Mouse (Mus musculus) urinary bladder, adult 2 months (tissue): ENCODE results near the gene Rnf40. TPM values are rescaled to one million over a fixed set of nuclear protein-coding genes. Genes with fewer than 3 reads are reported as not detected.
"Not testable (repeated sequence)": the region's sequence is repeated elsewhere in the genome, so short reads cannot be mapped to it uniquely, and the experiment has no call there.

Experiments used
- DNase-seq: peaks from one replicate; pipeline ENCODE4 v3.0.0; 2022; ENCODE audit warnings: low spot score
- polyA plus RNA-seq: library from polyadenylated mRNA; depleted of rRNA; stranded (reverse); fragments of >200 nt; gene quantifications from 2 replicates; pipeline ENCODE4 v1.2.3, GENCODE M21; 2012

The Rnf40 gene
- polyA plus RNA-seq, 1 experiment: 39.7 TPM

DNA sequence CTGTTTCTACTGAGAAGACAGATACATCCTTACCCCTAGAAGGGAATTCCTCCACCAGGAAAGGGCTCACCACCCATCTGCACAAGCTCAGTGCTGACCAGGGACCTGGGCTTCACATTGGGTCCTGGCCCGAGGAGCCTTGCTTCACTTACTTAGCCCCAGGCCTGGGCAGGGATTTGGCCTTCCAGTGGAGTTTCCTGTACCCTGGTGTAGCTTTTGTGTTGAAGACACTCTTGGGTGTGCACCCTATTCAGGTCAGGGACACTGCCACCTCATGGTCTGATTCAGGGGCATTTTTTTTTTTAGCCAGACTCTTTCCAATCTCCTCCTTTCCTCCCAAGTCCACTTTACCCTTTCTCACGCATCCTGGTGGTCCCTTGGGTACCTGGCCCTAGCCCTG, 14.3 kb downstream of the Rnf40 start:
- no peak for DNase-seq

DNA sequence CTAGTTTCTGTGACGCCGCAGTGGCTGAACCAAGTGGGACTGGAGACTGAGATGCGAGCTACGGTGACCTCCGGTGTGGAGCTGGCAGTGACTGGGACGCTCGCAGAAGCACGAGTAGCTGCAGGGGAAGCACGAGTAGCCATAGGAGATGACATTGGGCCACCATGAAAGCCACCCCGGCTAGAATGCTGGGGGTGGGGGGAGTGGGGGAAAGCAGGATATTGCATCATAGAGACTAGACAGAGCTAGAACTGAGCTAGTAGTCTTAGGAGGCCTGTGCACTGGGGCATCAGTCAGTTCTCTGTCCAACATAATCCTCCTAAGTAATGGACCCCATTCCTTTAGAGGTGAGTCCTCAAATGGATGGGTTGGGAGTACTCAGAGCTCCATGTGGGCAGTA, 15.7 kb downstream of the Rnf40 start:
- DNase-seq: no peak

DNA sequence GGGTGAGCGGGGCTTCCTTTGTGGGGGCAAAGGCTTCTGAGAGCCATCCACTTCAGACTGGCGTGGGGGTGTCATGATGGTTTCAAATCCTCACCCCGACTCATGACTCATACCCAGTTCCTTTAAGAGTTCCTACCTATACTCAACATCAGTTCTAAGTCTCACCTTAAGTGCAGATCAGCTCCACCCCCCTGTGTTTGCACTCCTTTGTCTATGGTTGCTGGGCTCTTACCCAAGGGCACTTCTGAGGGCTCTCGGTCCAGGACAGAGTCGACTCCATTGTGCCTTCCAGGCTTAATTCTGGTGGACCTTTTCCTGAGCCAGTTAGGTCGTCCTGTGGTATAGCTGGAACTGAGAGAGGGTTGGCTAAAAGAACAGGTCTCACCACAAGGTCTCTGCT, 18.6 kb downstream of the Rnf40 start:
- no peak for DNase-seq

- no peak for DNase-seq
Measured at GRCm38 (mm10) chr7:127611011-127611410, 22.4 kb downstream of the Rnf40 start.

GRCm38 (mm10) chr7:127611561-127611960, 23.0 kb downstream of the Rnf40 start:
- no peak for DNase-seq

GRCm38 (mm10) chr7:127613501-127613900, 24.9 kb downstream of the Rnf40 start:
- no peak for DNase-seq

GRCm38 (mm10) chr7:127614091-127614490, 25.5 kb downstream of the Rnf40 start:
- DNase-seq: no peak

DNA sequence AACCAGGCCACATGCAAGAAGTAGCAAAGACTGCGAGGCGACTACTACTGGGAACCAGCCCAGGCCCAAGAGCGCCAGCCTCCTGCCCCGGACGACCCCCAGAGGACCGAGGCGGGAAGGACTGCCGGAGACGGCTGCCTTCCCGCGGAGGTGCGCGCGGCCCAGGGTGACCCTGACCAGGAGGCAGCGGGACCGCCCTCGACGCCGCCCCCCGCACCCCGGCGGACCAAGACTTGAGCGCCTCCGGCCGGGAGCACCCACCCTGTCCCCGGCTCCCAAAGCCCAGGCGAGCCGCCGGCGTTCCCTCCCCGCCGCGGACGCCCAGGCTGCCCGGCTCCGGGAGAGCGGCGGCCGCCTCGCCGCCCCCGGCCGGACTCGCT, 25.9 kb downstream of the Rnf40 start:
- peak; percentile 46 for DNase-seq

GRCm38 (mm10) chr7:127614891-127615843, 26.6 kb downstream of the Rnf40 start, which contains the start of gene Zfp629:
Zfp629 (minus strand) TSS chr7:127615797.
- peak; percentile 59 for DNase-seq

- DNase-seq: no peak
Measured at GRCm38 (mm10) chr7:127616336-127616735, 27.8 kb downstream of the Rnf40 start.

DNA sequence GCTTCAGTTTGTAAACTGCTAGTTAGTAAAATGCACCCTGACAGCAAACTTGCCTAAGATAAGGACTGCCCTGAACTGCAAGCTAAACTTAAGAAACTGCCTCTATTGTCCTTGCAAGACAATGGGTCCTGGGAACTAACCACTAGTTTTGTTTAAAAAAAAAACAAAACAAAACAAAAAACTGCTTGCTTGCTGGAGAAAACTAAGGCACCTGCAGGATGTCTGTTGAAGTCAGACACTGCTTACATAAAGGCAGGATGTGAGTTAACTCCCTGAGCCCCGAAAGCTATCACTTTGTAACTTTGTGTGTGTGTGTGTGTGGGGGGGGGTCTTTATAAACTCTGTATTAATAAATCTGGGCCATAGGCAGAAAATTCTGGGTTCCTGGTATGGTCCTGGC, 28.3 kb downstream of the Rnf40 start:
- DNase-seq: no peak

GRCm38 (mm10) chr7:127617962-127618361, 29.4 kb downstream of the Rnf40 start:
- no peak for DNase-seq

DNA sequence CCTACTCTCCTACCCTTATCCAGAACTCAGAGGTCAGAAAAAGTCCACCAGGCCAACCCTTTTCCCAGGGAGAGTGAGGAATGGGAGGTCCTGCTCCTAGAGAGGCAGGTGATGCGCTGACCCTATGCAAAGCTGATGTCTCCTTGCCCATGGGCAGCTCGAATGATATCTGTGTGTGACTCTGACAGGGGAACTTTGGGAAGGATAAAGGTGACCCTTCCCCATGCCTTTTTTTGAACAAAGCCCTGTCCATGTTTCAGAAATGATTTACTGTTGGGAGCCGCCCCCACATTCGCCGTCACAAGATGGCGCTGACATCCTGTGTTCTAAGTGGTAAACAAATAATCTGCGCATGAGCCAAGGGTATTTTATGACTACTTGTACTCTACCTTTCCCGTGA, 29.8 kb downstream of the Rnf40 start:
- DNase-seq: not testable (repeated sequence)

DNA sequence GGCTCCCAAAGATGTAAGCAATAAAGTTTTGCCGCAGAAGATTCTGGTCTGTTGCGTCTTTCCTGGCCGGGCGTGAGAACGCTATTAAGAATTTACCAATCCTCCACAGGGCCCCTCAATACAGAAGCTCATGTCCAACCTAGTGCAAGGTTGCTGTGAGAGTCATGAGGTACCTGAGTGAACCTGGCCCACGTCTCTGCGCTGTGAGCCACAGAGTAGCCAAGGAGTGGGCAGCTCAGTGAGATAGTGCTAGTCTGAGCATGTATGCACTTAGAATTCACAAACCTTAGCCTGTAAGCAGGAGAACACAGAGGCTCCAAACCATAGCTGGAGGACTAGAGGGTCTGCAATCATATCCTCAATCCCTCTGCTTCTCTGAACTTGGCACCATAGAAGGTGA, 37.5 kb downstream of the Rnf40 start:
- no peak for DNase-seq

DNA sequence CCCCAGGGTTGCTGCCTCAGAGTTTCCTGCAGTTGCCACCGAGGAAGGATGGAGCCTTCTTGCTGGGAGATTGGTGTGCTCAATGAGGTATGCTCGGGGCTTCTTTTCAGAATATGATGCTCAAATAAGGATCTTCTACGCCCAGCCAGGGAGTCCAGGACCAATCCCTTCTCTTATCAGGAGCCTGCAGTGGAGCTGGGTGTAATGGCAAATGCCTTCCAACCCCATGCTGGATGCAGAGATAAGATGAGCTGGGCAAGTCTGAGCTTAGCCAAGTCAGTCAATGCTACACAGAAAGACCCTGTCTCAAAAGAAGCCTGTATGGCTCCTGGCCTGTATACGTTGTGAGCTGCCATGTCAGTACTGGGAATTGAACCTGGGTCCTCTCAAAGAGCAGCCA, 37.9 kb downstream of the Rnf40 start:
- DNase-seq: no peak

- DNase-seq: no peak
Measured at GRCm38 (mm10) chr7:127628646-127629045, 40.1 kb downstream of the Rnf40 start.

DNA sequence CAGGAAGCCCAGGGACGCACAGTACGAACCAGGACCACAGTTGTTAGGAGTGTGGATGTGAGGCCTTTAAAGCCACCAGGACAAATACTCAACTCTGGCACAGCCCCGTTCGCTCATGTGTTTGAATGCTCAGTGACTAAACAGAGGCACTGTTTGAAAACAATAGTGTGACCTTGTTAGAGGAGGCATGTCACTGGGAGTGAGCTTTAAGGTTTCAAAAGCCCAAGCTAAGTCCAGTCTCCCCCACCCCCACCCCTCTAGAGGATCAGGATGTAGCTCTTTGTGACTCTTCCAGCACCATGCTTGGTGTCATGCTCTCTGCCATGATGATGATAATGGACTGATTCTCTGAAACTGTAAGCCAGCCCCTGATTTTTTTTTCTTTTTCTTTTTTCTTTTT, 42.8 kb downstream of the Rnf40 start:
- DNase-seq: no peak

DNA sequence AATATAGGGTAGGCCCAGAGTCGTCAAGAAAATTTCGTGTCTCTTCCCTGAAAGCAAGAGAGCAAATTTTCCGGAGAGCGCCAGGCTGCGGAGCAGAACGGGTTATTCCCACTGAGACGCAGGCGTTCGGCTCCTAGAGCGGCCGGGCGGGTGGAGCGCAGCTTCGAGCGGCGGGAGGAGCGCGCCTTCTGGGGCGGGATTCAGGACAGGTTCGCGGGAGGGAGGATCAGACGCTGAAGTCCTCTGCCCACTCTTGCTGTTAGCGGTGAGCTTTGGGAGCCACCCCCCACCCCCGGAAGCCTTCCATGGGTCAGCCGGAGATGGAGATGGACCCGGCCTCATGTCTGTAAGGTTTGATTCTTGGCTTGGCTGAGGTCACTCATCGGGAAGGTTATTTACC, 48.4 kb downstream of the Rnf40 start:
- DNase-seq: peak; percentile 63

GRCm38 (mm10) chr7:127641260-127641659, 52.7 kb downstream of the Rnf40 start:
- DNase-seq: no peak

DNA sequence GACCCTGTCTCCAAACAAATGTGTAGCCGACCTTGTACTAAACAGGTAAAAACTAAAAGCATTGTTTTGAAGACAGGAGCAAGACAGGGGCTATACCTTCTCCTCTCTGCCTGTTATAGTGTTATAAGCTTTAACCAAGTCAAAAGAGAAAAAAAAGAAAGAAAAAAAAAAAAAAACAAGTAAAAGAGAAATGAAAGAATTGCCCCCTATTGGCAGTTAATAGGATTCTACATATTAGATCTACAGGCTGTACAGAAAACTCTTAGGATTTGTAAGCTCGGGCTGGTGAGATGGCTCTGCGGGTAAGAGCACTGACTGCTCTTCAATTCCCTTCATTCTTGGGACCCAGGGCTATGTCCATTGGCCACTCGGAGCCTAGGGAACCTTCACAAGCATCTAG, 53.7 kb downstream of the Rnf40 start:
- no peak for DNase-seq

- DNase-seq: no peak
Measured at GRCm38 (mm10) chr7:127646363-127646762, 57.8 kb downstream of the Rnf40 start.

- not testable (repeated sequence) for DNase-seq
Measured at GRCm38 (mm10) chr7:127647576-127647975, 59.0 kb downstream of the Rnf40 start.

DNA sequence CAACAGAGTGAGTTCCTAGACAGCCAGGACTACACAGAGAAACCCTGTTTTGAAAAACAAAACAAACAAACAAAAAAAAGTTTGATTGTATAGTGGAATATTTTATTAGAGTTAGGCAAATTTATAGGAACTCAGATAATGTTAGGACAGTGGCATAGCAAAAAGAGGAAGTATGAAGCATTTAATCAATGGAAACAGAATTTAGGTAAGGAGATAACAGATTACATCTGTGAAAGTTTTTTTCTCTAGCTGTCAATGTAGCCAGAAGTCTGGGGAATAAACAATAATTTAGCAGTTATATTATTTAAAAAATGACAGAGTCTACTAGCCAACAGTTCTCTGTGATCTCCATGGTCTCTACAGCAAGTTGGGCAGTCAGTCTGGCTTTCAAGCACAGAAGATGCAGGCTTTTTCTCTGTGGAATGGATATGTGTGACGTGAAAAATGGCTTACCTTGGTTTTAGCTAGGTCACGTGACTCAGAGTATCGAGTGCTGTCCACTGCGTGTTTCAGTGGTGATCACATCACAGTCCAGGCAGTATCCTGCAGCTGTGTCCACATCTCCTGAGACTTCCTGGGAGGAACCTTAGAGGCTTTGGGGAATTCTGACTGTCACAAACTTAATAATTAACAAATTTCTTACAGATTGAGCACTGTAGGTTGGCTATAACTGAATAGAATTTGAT, 60.1 kb downstream of the Rnf40 start:
- DNase-seq: no peak
